Mouse (Mus musculus) G1E (cell line): ENCODE data around the gene Arhgap30. TPM values are rescaled to one million over a fixed set of nuclear protein-coding genes. Genes with fewer than 3 reads are reported as not detected.

Source experiments
- ATAC-seq: 2 replicates; pipeline ENCODE4 v1.8.0; 2016; ENCODE audit warnings: mild to moderate bottlenecking; ENCODE audit not compliant: insufficient number of reproducible peaks, poor library complexity, low FRiP score, severe bottlenecking; ENCODE audit errors: extremely low read depth
- DNase-seq: peaks from one replicate; pipeline ENCODE4 v3.0.0; 2012; ENCODE audit warnings: low spot score
- H3K27me3 ChIP-seq: 2 replicates; pipeline ENCODE4 v1.6.1; 2012; ENCODE audit warnings: mild to moderate bottlenecking, low read length, inconsistent platforms; ENCODE audit not compliant: insufficient read depth
- H3K36me3 ChIP-seq: replicated peaks from 2 replicates; pipeline ENCODE3; 2012; ENCODE audit warnings: mild to moderate bottlenecking, inconsistent platforms
- H3K4me1 ChIP-seq: 2 replicates; pipeline ENCODE4 v1.6.1; 2012; ENCODE audit warnings: low read depth, low read length, inconsistent platforms, mixed read lengths; ENCODE audit not compliant: insufficient read depth
- H3K4me3 ChIP-seq: 2 replicates; pipeline ENCODE4 v1.5.1; 2012; ENCODE audit warnings: low read depth, mild to moderate bottlenecking, inconsistent platforms, low read length, moderate library complexity, mixed read lengths
- H3K9me3 ChIP-seq: replicated peaks from 2 replicates; pipeline ENCODE4 v1.6.1; 2012; ENCODE audit warnings: inconsistent platforms
- CTCF ChIP-seq: IDR thresholded peaks from 2 replicates; pipeline ENCODE4 v1.5.1; 2012; ENCODE audit warnings: low read depth, low read length, inconsistent platforms, mixed read lengths
- GATA1 ChIP-seq: IDR thresholded peaks from 2 replicates; pipeline ENCODE4 v1.6.1; 2012; ENCODE audit warnings: borderline replicate concordance, low read length, inconsistent platforms, mixed read lengths
- GATA2 ChIP-seq: IDR thresholded peaks from 2 replicates; pipeline ENCODE4 v1.6.1; 2012; ENCODE audit warnings: low read depth, low read length, inconsistent platforms, borderline replicate concordance
- POLR2AphosphoS5 ChIP-seq: IDR thresholded peaks from 2 replicates; pipeline ENCODE4 v1.6.1; 2012; ENCODE audit warnings: low read depth, low read length, inconsistent platforms; ENCODE audit not compliant: insufficient replicate concordance
- TAL1 ChIP-seq: conservative IDR thresholded peaks from 2 replicates; pipeline ENCODE4 v1.6.1; 2012; ENCODE audit warnings: low read depth, low read length, inconsistent platforms, mixed read lengths
- polyA plus RNA-seq: library from polyadenylated mRNA; stranded (reverse); fragments of >175 nt; gene quantifications from 2 replicates; pipeline ENCODE4 v1.2.3, GENCODE M21; 2012
- total RNA-seq, 2 experiments: library from RNA; stranded (forward) in 1 of 2; stranded (reverse) in 1 of 2; fragments of 200-1000 nt in 1 of 2; fragments of >200 nt in 1 of 2; fragmentation: Nextera tagmentation in 1 of 2; gene quantifications; 2 replicates each; pipeline ENCODE4 v1.2.3; 2014 to 2017

Gene Arhgap30
- total and polyA plus RNA-seq, 3 experiments = 2.9 to 11.4 (median 4.6) TPM

DNA sequence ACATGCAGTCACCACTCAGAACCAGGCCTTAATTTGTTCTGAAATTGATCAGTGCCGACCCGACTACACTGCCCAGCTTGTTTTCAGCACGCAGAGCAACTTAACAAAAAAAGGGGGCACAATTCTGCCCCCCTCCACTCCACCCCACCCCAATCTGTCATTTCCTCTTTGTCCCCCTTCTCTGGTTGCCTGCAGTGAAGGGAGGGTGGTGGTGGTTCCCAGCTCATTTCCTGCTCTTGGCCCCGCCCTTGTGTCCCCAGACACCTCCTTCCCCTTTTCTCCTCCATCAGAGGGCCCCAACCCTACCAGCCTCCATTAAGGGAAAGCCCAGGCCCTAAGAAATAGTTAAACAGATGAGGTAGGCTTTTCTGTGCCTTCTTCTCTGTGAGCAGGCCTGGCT, 1.3 kb downstream of the Arhgap30 start:
- DNase-seq (peak; percentile 93), ATAC-seq (peak; percentile 94)
- no peaks in the 10 kb centered on the region for H3K9me3 ChIP-seq
- peak overlapping the region; percentile 41; the same call in 1 of the 2 replicates for H3K4me3 ChIP-seq
- H3K36me3 ChIP-seq = no peaks in the 10 kb centered on the region
- no peak for TF ChIP-seq GATA1
- no peak for TF ChIP-seq TAL1
- TF ChIP-seq GATA2 = no peak
- TF ChIP-seq POLR2AphosphoS5 = no peak
- TF ChIP-seq CTCF = no peak
- H3K4me1 ChIP-seq = peaks cover 24% of the 10 kb centered on the region
- peaks cover 15% of the 10 kb centered on the region for H3K27me3 ChIP-seq

DNA sequence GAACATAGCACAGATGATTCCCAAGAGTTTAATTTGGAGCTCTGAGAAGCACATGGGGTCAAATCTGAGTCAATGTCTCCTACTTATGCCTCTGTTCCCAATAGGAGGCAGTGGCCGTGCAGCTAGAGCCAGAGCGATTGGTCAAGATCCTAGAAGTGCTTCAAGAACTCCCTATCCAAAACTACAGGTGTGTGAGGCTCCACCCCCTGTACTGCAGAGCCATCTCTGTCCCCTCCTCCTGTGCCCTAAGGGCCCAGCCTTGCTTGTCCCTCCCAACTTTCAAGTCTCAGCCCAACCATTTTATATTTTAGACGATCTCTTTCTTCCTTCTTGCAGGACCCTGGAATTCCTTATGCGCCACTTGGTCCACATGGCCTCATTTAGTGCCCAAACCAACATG, 13.1 kb downstream of the Arhgap30 start:
- Histone ChIP-seq H3K27me3 (peaks cover 40% of the 10 kb centered on the region), H3K36me3 (no peaks in the 10 kb centered on the region), H3K4me3 (no peak overlapping the region), H3K9me3 (no peaks in the 10 kb centered on the region), H3K4me1 (peaks cover 3% of the 10 kb centered on the region; the same call in 1 of the 2 replicates)
- ATAC-seq (no peak), DNase-seq (no peak)
- TF ChIP-seq POLR2AphosphoS5 (no peak), GATA2 (no peak), GATA1 (no peak), CTCF (no peak), TAL1 (no peak)

DNA sequence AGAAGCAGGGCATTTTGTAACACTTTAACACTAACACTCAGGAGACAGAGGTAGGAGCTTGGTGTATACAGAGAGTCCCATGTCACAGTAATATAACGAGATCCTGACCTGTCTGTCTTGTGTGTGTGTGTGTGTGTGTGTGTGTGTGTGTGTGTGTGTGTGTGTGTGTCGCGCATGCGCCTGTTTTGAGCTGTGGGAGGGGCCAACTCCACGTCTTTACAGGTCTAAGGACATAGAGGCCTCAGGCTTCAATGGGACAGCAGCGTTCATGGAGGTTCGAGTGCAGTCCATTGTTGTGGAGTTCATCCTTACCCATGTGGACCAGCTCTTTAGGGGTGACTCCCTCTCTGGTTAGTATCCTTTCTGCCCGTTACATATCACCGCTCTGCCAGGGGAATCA, 14.2 kb downstream of the Arhgap30 start:
- peaks cover 42% of the 10 kb centered on the region for H3K27me3 ChIP-seq
- no peaks in the 10 kb centered on the region for H3K9me3 ChIP-seq
- no peak for DNase-seq
- H3K4me3 ChIP-seq = no peak overlapping the region
- no peaks in the 10 kb centered on the region for H3K36me3 ChIP-seq
- no peak for ATAC-seq
- H3K4me1 ChIP-seq = no peaks in the 10 kb centered on the region; the same call in 1 of the 2 replicates
- TF ChIP-seq GATA2 (no peak), GATA1 (no peak), CTCF (no peak), TAL1 (no peak), POLR2AphosphoS5 (no peak)

- TF ChIP-seq GATA2 (no peak), TAL1 (no peak), POLR2AphosphoS5 (no peak), GATA1 (no peak), CTCF (no peak)
- ATAC-seq = no peak
- H3K36me3 ChIP-seq = no peaks in the 10 kb centered on the region
- DNase-seq = no peak
- H3K4me3 ChIP-seq = no peak overlapping the region
- H3K4me1 ChIP-seq = 0 out of 2 replicates have a peak, but pooled peaks cover 3% of the 10 kb centered on the region
- H3K9me3 ChIP-seq = no peaks in the 10 kb centered on the region
- H3K27me3 ChIP-seq = peaks cover 41% of the 10 kb centered on the region
Measured at GRCm38 (mm10) chr1:171407263-171407662, 18.5 kb downstream of the Arhgap30 start.

- Histone ChIP-seq H3K4me1 (peaks cover 26% of the 10 kb centered on the region), H3K36me3 (peaks cover 17% of the 10 kb centered on the region), H3K27me3 (peaks cover 24% of the 10 kb centered on the region), H3K4me3 (no peak overlapping the region), H3K9me3 (no peaks in the 10 kb centered on the region)
- ATAC-seq = no peak
- DNase-seq = no peak
- no peak for TF ChIP-seq GATA1
- TF ChIP-seq POLR2AphosphoS5 = no peak
- no peak for TF ChIP-seq TAL1
Measured at GRCm38 (mm10) chr1:171410231-171410630, 21.5 kb downstream of the Arhgap30 start.

DNA sequence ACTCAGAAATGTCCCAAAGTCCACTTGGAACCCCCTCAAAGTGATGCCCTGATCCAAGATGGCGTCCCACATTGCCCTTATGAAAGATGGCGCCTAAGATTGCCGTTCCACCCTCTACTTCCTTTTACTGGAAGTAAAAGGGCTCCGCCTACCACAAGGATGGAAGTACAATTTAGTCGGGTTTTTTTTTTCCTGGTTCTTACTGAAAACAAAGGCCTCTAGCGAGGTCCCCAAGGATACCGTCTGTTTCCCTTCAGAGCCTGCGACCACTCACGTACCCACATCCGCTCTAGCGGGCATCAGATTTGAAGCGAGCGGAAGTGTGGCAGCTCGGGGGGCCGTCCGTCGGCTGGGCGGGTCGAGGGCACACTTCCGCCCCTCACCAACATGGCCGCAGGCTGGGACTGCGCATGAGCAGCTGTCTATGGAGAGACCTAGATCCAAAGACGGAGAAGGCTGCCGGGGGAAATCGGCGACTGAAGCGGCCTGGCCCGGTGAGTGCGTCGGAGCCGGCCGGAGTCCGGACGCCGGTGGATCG, 22.3 kb downstream of the Arhgap30 start, which contains the start of gene Usf1:
Gene Usf1, plus strand, starts transcription at position 367 of the 538 bp plus-strand sequence.
- peak; percentile 84 for ATAC-seq

More for the DNA sequence above, 22.3 kb downstream of the Arhgap30 start, which contains the start of gene Usf1:
- TF ChIP-seq POLR2AphosphoS5 = no peak
- no peak for TF ChIP-seq CTCF
- TF ChIP-seq GATA2 = no peak
- TF ChIP-seq GATA1 = no peak
- no peak for TF ChIP-seq TAL1
- Histone ChIP-seq H3K9me3 (no peaks in the 10 kb centered on the region), H3K36me3 (peaks cover 25% of the 10 kb centered on the region), H3K4me1 (peaks cover 26% of the 10 kb centered on the region), H3K4me3 (peak within 1 kb of the TSS; percentile 87), H3K27me3 (peaks cover 19% of the 10 kb centered on the region)
- DNase-seq = peak; percentile 90
